Mouse (Mus musculus): ENCODE measurements around the gene Ccdc51.

DNA sequence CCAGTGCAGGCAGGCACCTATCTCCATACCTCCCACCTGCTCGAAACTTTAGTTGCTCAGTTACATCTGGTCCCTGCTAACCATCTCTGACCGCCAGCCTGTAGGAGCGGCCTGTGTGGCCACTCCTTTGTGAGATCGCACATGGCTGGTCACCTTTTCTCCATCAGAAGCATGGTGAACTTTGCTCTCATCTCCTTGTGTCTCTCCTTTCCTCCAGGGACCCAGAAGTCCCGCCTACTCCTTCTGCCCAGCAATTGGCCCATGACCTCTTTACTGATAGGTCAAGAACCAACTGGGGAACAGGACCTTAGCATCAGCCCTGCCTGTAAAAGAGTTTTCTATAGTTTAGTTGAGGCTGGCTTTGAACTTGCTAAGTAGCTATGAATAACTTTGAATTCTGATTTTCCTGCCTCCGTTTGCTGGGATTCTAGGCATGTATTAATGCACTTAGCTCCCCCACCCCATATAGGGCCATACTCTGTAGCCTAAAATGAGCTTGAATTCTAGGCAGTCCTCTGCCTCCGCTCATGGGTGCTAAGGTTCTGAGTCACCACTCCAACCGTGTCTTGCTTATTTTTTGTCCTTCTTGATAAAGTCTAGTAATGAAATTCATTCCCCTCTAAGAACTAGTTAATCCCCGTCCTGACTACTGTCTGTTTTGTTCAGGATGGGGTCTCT is 32.2 kb upstream of the Ccdc51 start:
- TF ChIP-seq POLR2A (IDR thresholded peaks at IDR 0.05; ENCODE audit: borderline replicate concordance, extremely low read depth, insufficient read depth, insufficient read length, poor library complexity, severe bottlenecking): no peak
- no peak for TF ChIP-seq CTCF (IDR thresholded peaks at IDR 0.05; ENCODE audit: borderline replicate concordance, extremely low read depth, insufficient read depth, insufficient read length)

All from brain, embryonic 14.5 days (tissue).